Mouse (Mus musculus): Measurements from ENCODE around the gene Btbd10. TPM values are rescaled to one million over a fixed set of nuclear protein-coding genes. Genes with fewer than 3 reads are reported as not detected.

Btbd10 gene
- total and polyA plus RNA-seq, 2 experiments from 2014 or later = 59.2 to 85.1 TPM

GRCm38 (mm10) chr7:113391619-113392018 is 22.4 kb upstream of the Btbd10 start:
- no peak for ATAC-seq (ENCODE audit: low FRiP score)
- Histone ChIP-seq H3K4me2 (ENCODE audit: low read depth, low read length, poor library complexity, severe bottlenecking) (no peak overlapping the region), H3K9ac (replicated peaks; ENCODE audit: low read length, poor library complexity, severe bottlenecking) (no peak overlapping the region)

GRCm38 (mm10) chr7:113388470-113388869 is 19.3 kb upstream of the Btbd10 start, which contains the start of gene Pth:
Pth (minus strand) TSS chr7:113388570.
- Histone ChIP-seq H3K4me1 (ENCODE audit: insufficient read depth, low read length) (no peaks in the 10 kb centered on the region), H3K9ac (replicated peaks; ENCODE audit: low read length, poor library complexity, severe bottlenecking) (no peak within 1 kb of the TSS), H3K27ac (ENCODE audit: low read depth, low read length) (no peak within 1 kb of the TSS), H3K4me2 (ENCODE audit: low read depth, low read length, poor library complexity, severe bottlenecking) (no peak within 1 kb of the TSS), H3K27me3 (ENCODE audit: insufficient read depth, low read length) (no peaks in the 10 kb centered on the region), H3K4me3 (ENCODE audit: low read depth, low read length) (no peak within 1 kb of the TSS), H3K9me3 (ENCODE audit: low read length) (no peaks in the 10 kb centered on the region), H3K36me3 (ENCODE audit: insufficient read depth, low read length) (no peaks in the 10 kb centered on the region)
- TF ChIP-seq CTCF (IDR thresholded peaks at IDR 0.05) = no peak
- ATAC-seq (ENCODE audit: low FRiP score) (no peak), DNase-seq (ENCODE audit: low spot score) (no peak)
- WGBS = 84% methylated on average over 2 of the region's 2 CpGs

More at GRCm38 (mm10) chr7:113391619-113392018, 22.4 kb upstream of the Btbd10 start:
- Histone ChIP-seq H3K36me3 (ENCODE audit: insufficient read depth, low read length) (no peaks in the 10 kb centered on the region), H3K27me3 (ENCODE audit: insufficient read depth, low read length) (no peaks in the 10 kb centered on the region), H3K4me3 (ENCODE audit: low read depth, low read length) (no peak overlapping the region), H3K4me1 (ENCODE audit: insufficient read depth, low read length) (no peaks in the 10 kb centered on the region), H3K9me3 (ENCODE audit: low read length) (no peaks in the 10 kb centered on the region), H3K27ac (ENCODE audit: low read depth, low read length) (no peak overlapping the region)
- DNase-seq (ENCODE audit: low spot score) = no peak
- no peak for TF ChIP-seq CTCF (IDR thresholded peaks at IDR 0.05)
- 81% methylated on average over 2 of the region's 2 CpGs for WGBS

- H3K36me3 ChIP-seq (ENCODE audit: insufficient read depth, low read length) = no peaks in the 10 kb centered on the region
- H3K27ac ChIP-seq (ENCODE audit: low read depth, low read length) = no peak overlapping the region
- DNase-seq (ENCODE audit: low spot score) = peak; percentile 92
- no peak overlapping the region for H3K9ac ChIP-seq (replicated peaks; ENCODE audit: low read length, poor library complexity, severe bottlenecking)
- WGBS = 25% methylated on average over 7 of the region's 7 CpGs
- TF ChIP-seq CTCF (IDR thresholded peaks at IDR 0.05) = peak; percentile 97
- ATAC-seq (ENCODE audit: low FRiP score) = peak; percentile 81
- H3K4me1 ChIP-seq (ENCODE audit: insufficient read depth, low read length) = no peaks in the 10 kb centered on the region
- no peaks in the 10 kb centered on the region for H3K27me3 ChIP-seq (ENCODE audit: insufficient read depth, low read length)
- H3K4me3 ChIP-seq (ENCODE audit: low read depth, low read length) = no peak overlapping the region
- H3K4me2 ChIP-seq (ENCODE audit: low read depth, low read length, poor library complexity, severe bottlenecking) = no peak overlapping the region
- no peaks in the 10 kb centered on the region for H3K9me3 ChIP-seq (ENCODE audit: low read length)
Measured at GRCm38 (mm10) chr7:113377875-113378658, 8.9 kb upstream of the Btbd10 start.

- no peaks in the 10 kb centered on the region for H3K9me3 ChIP-seq (ENCODE audit: low read length)
- no peak overlapping the region for H3K9ac ChIP-seq (replicated peaks; ENCODE audit: low read length, poor library complexity, severe bottlenecking)
- ATAC-seq (ENCODE audit: low FRiP score) (no peak), DNase-seq (ENCODE audit: low spot score) (no peak)
- H3K4me2 ChIP-seq (ENCODE audit: low read depth, low read length, poor library complexity, severe bottlenecking) = no peak overlapping the region
- peaks cover 9% of the 10 kb centered on the region; the same call in 1 of the 2 replicates for H3K4me1 ChIP-seq (ENCODE audit: insufficient read depth, low read length)
- no peak overlapping the region for H3K4me3 ChIP-seq (ENCODE audit: low read depth, low read length)
- H3K27ac ChIP-seq (ENCODE audit: low read depth, low read length) = no peak overlapping the region
- 85% methylated on average over 1 of the region's 1 CpGs for WGBS
- TF ChIP-seq CTCF (IDR thresholded peaks at IDR 0.05) = no peak
- H3K27me3 ChIP-seq (ENCODE audit: insufficient read depth, low read length) = no peaks in the 10 kb centered on the region
- H3K36me3 ChIP-seq (ENCODE audit: insufficient read depth, low read length) = no peaks in the 10 kb centered on the region
Measured at GRCm38 (mm10) chr7:113372682-113373081, 3.5 kb upstream of the Btbd10 start.

- Histone ChIP-seq H3K4me1 (ENCODE audit: insufficient read depth, low read length) (peaks cover 9% of the 10 kb centered on the region; the same call in 1 of the 2 replicates), H3K4me2 (ENCODE audit: low read depth, low read length, poor library complexity, severe bottlenecking) (peak overlapping the region; percentile 69), H3K9me3 (ENCODE audit: low read length) (no peaks in the 10 kb centered on the region), H3K4me3 (ENCODE audit: low read depth, low read length) (peak overlapping the region; percentile 92), H3K36me3 (ENCODE audit: insufficient read depth, low read length) (no peaks in the 10 kb centered on the region), H3K9ac (replicated peaks; ENCODE audit: low read length, poor library complexity, severe bottlenecking) (peak overlapping the region; percentile 96), H3K27me3 (ENCODE audit: insufficient read depth, low read length) (no peaks in the 10 kb centered on the region), H3K27ac (ENCODE audit: low read depth, low read length) (peak overlapping the region; percentile 60)
- ATAC-seq (ENCODE audit: low FRiP score) (peak; percentile 79), DNase-seq (ENCODE audit: low spot score) (peak; percentile 73)
- under 1% methylated on average over 40 of the region's 44 CpGs for WGBS
- peak; percentile 72 for TF ChIP-seq CTCF (IDR thresholded peaks at IDR 0.05)
Measured at GRCm38 (mm10) chr7:113369620-113370340, 588 bp upstream of the Btbd10 start.

- Histone ChIP-seq H3K27me3 (ENCODE audit: insufficient read depth, low read length) (no peaks in the 10 kb centered on the region), H3K36me3 (ENCODE audit: insufficient read depth, low read length) (no peaks in the 10 kb centered on the region), H3K27ac (ENCODE audit: low read depth, low read length) (no peak overlapping the region), H3K4me3 (ENCODE audit: low read depth, low read length) (no peak overlapping the region), H3K4me2 (ENCODE audit: low read depth, low read length, poor library complexity, severe bottlenecking) (no peak overlapping the region; the same call in 1 of the 2 replicates), H3K9me3 (ENCODE audit: low read length) (no peaks in the 10 kb centered on the region), H3K4me1 (ENCODE audit: insufficient read depth, low read length) (peaks cover 9% of the 10 kb centered on the region; the same call in 1 of the 2 replicates), H3K9ac (replicated peaks; ENCODE audit: low read length, poor library complexity, severe bottlenecking) (no peak overlapping the region)
- no peak for TF ChIP-seq CTCF (IDR thresholded peaks at IDR 0.05)
- WGBS = 54% methylated on average over 4 of the region's 4 CpGs
- DNase-seq (ENCODE audit: low spot score) (no peak), ATAC-seq (ENCODE audit: low FRiP score) (no peak)
Measured at GRCm38 (mm10) chr7:113367440-113367839, 1.8 kb downstream of the Btbd10 start.
